Comparison of ENCODE assay signal across 16 mouse cellular contexts in genomic region chr10:13577123-13577522, GRCm38 (mm10).
"Had no signal": no experiment of that assay in that cellular context is flagged by ENCODE, and none has a peak within 500 bp of the region (broad histone marks: within the 10 kb centered on the region; RNA-seq: fewer than 3 reads in every experiment).

No protein-coding gene starts in this region.

- H3K9me3 ChIP-seq: kidney, embryonic 15.5 days; liver, embryonic 13.5 days; midbrain, embryonic 15.5 days; stomach, embryonic 15.5 days had no signal

- H3K27ac ChIP-seq: kidney, embryonic 15.5 days; layer of hippocampus, adult 2 months; liver, embryonic 13.5 days; midbrain, embryonic 15.5 days; stomach, embryonic 15.5 days had no signal

- H3K36me3 ChIP-seq: kidney, embryonic 15.5 days; liver, embryonic 13.5 days; midbrain, embryonic 15.5 days; stomach, embryonic 15.5 days had no signal

- H3K27me3 ChIP-seq: kidney, embryonic 15.5 days; liver, embryonic 13.5 days; stomach, embryonic 15.5 days had no signal

- H3K4me1 ChIP-seq: kidney, embryonic 15.5 days; liver, embryonic 13.5 days; midbrain, embryonic 15.5 days; stomach, embryonic 15.5 days had no signal

- ATAC-seq: midbrain, embryonic 15.5 days had no signal

- DNase-seq: kidney, adult 11 months; kidney, adult 8-10 months; kidney, postnatal 10 days; layer of hippocampus, adult 9-11 months; liver, embryonic 13.5 days; lung, adult 2 months; lung, postnatal 14 days; lung, postnatal 4 days; right cerebral cortex, postnatal 14 days; right cerebral cortex, postnatal 4 days; thymus, adult 18-20 months; thymus, postnatal 36 days had no signal

- H3K4me3 ChIP-seq: kidney, embryonic 15.5 days; layer of hippocampus, adult 2 months; liver, embryonic 13.5 days; midbrain, embryonic 15.5 days; stomach, embryonic 15.5 days had no signal
